Mouse (Mus musculus) thymus, postnatal 36 days (tissue): ENCODE results near the gene Cnksr2.

Experiments used
- DNase-seq, 2 experiments: peaks; one replicate each; pipeline ENCODE4 v3.0.0; 2022; ENCODE audit warnings: mixed read lengths in 2 of 2

Cnksr2 gene

GRCm38 (mm10) chrX:158043057-158043843 is at the start of gene Cnksr2:
Cnksr2 (minus strand) TSS chrX:158043294.
- DNase-seq, result no peak

GRCm38 (mm10) chrX:158043844-158044140 is 698 bp upstream of the Cnksr2 start:
- no peak for DNase-seq

- DNase-seq, result no peak
Observed at GRCm38 (mm10) chrX:158042255-158043056, 638 bp downstream of the Cnksr2 start.

- no peak for DNase-seq
Observed at GRCm38 (mm10) chrX:158041703-158042102, 1.4 kb downstream of the Cnksr2 start.

- no peak for DNase-seq
Observed at GRCm38 (mm10) chrX:157951698-157952097, 91.4 kb downstream of the Cnksr2 start.

GRCm38 (mm10) chrX:157949256-157949655 is 93.8 kb downstream of the Cnksr2 start:
- no peak for DNase-seq

GRCm38 (mm10) chrX:157945121-157945520 is 98.0 kb downstream of the Cnksr2 start:
- DNase-seq, result no peak

- no peak for DNase-seq
Observed at GRCm38 (mm10) chrX:157936611-157937010, 106.5 kb downstream of the Cnksr2 start.

- no peak for DNase-seq
Observed at GRCm38 (mm10) chrX:157920093-157920492, 123.0 kb downstream of the Cnksr2 start.

GRCm38 (mm10) chrX:157829983-157830382 is 213.1 kb downstream of the Cnksr2 start:
- no peak for DNase-seq

GRCm38 (mm10) chrX:157818921-157819260 is 224.2 kb downstream of the Cnksr2 start:
- no peak for DNase-seq

- DNase-seq, result no peak
Observed at GRCm38 (mm10) chrX:157818207-157818920, 224.7 kb downstream of the Cnksr2 start, which contains the start of gene Klhl34. Klhl34 (plus strand) TSS chrX:157818435.

GRCm38 (mm10) chrX:157817571-157818206 is 225.4 kb downstream of the Cnksr2 start:
- DNase-seq, result no peak

- no peak for DNase-seq
Observed at GRCm38 (mm10) chrX:157809721-157810120, 233.4 kb downstream of the Cnksr2 start.

- DNase-seq, result no peak
Observed at GRCm38 (mm10) chrX:157801669-157802068, 241.4 kb downstream of the Cnksr2 start.
